Mouse (Mus musculus): Measurements from ENCODE around the gene Asb15.

DNA sequence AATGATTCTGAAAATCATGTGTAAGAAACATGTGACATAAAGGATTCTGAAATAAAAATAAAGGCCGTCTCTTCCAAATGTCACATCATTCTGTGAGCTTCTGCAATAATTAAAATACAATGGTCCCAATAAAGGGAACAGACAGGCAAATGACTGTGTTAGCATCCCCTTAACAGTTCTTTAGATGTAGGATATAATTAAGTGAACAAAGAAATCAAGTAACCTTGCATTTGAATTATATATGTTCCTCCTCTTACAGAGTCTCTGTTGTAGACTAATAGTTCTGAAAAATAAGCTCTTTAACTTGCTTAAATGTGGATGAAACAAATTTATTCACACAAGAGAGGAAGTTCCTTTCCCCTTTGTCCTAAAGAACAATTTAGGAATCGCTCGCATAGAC, 10.5 kb downstream of the Asb15 start:
- TF ChIP-seq CTCF (IDR thresholded peaks at IDR 0.05), result no peak
- TF ChIP-seq EP300 (IDR thresholded peaks at IDR 0.05), result no peak
